Mouse (Mus musculus): ENCODE results near the gene Cst12. TPM values are rescaled to one million over a fixed set of nuclear protein-coding genes. Genes with fewer than 3 reads are reported as not detected.

The Cst12 gene
- total RNA-seq, 2 experiments from 2014 or later, result not detected

Other genes starting within 250 kb of the Cst12 start
- gene Nxt1, start 116.8 kb upstream of the Cst12 start, total RNA-seq (2021), result 1 to 10 TPM; 6.6 to 7.5 TPM
- gene Gzf1, start 108.3 kb upstream of the Cst12 start, total RNA-seq (2021), result 10 to 100 TPM; 17.9 to 26.9 TPM
- 1 to 10 TPM; 5.9 to 6.0 TPM for gene Napb, start 56.9 kb upstream of the Cst12 start, total RNA-seq (2021)
- not detected for gene Cstl1, start 39.0 kb upstream of the Cst12 start, total RNA-seq (2021)
- not detected for gene Cst11, start 17.9 kb upstream of the Cst12 start, total RNA-seq (2021)
- not detected for gene 8030411F24Rik, start 7.4 kb upstream of the Cst12 start, total RNA-seq (2021)
- not detected for gene Cst8, start 9.4 kb downstream of the Cst12 start, total RNA-seq (2021)
- not detected for gene Cst13, start 30.7 kb downstream of the Cst12 start, total RNA-seq (2021)
- gene Cst9, start 45.8 kb downstream of the Cst12 start, total RNA-seq (2021), result not detected
- 1 to 10 TPM in 1 of 2 experiments, under 1 TPM in 1; 0.88 to 1.5 TPM for gene 9230104L09Rik, start 75.7 kb downstream of the Cst12 start, total RNA-seq (2021)
- 100 to 1,000 TPM; 596 to 649 TPM for gene Cst3, start 86.3 kb downstream of the Cst12 start, total RNA-seq (2021)
- not detected for gene Gm1330, start 213.9 kb downstream of the Cst12 start, total RNA-seq (2021)
- gene Gm10750, start 227.9 kb downstream of the Cst12 start, total RNA-seq (2021), result not detected